Mouse (Mus musculus): Measurements from ENCODE around the gene Gusb. TPM values are rescaled to one million over a fixed set of nuclear protein-coding genes. Genes with fewer than 3 reads are reported as not detected.
A peak's percentile ranks its signal among the peaks of the same experiment; 100 is the strongest.

Gene Gusb
- polyA plus RNA-seq, 1 experiment from 2014 or later: 67.4 TPM

GRCm38 (mm10) chr5:129971491-129971890 lies 31.4 kb downstream of the Gusb start:
- Histone ChIP-seq H3K9ac (ENCODE audit: low read length) (no peak overlapping the region), H3K4me3 (ENCODE audit: low read length) (no peak overlapping the region), H3K27me3 (ENCODE audit: control insufficient read depth, insufficient read depth, low read depth, low read length) (no peaks in the 10 kb centered on the region), H3K9me3 (ENCODE audit: control insufficient read depth, low read length) (no peaks in the 10 kb centered on the region), H3K27ac (ENCODE audit: low read length) (no peak overlapping the region), H3K4me2 (ENCODE audit: low read depth, low read length) (no peak overlapping the region), H3K4me1 (replicated peaks; ENCODE audit: control insufficient read depth, insufficient read depth, low read length) (no peaks in the 10 kb centered on the region), H3K36me3 (ENCODE audit: control insufficient read depth, insufficient read depth, low read length) (no peaks in the 10 kb centered on the region)
- no peak for ATAC-seq (ENCODE audit: low read depth)
- WGBS: 79% methylated on average over 4 of the region's 4 CpGs

- Histone ChIP-seq H3K9me3 (ENCODE audit: control insufficient read depth, low read length) (no peaks in the 10 kb centered on the region), H3K4me2 (ENCODE audit: low read depth, low read length) (no peak overlapping the region), H3K4me3 (ENCODE audit: low read length) (no peak overlapping the region), H3K27me3 (ENCODE audit: control insufficient read depth, insufficient read depth, low read depth, low read length) (no peaks in the 10 kb centered on the region), H3K27ac (ENCODE audit: low read length) (no peak overlapping the region), H3K9ac (ENCODE audit: low read length) (no peak overlapping the region), H3K36me3 (ENCODE audit: control insufficient read depth, insufficient read depth, low read length) (no peaks in the 10 kb centered on the region), H3K4me1 (replicated peaks; ENCODE audit: control insufficient read depth, insufficient read depth, low read length) (no peaks in the 10 kb centered on the region)
- no peak for ATAC-seq (ENCODE audit: low read depth)
- 78% methylated on average over 7 of the region's 7 CpGs for WGBS
Observed at GRCm38 (mm10) chr5:129968417-129968816, 34.4 kb downstream of the Gusb start.

- Histone ChIP-seq H3K4me3 (ENCODE audit: low read length) (no peak overlapping the region), H3K36me3 (ENCODE audit: control insufficient read depth, insufficient read depth, low read length) (no peaks in the 10 kb centered on the region), H3K4me1 (replicated peaks; ENCODE audit: control insufficient read depth, insufficient read depth, low read length) (no peaks in the 10 kb centered on the region), H3K27me3 (ENCODE audit: control insufficient read depth, insufficient read depth, low read depth, low read length) (no peaks in the 10 kb centered on the region), H3K4me2 (ENCODE audit: low read depth, low read length) (no peak overlapping the region), H3K27ac (ENCODE audit: low read length) (no peak overlapping the region), H3K9ac (ENCODE audit: low read length) (no peak overlapping the region), H3K9me3 (ENCODE audit: control insufficient read depth, low read length) (no peaks in the 10 kb centered on the region)
- 90% methylated on average over 3 of the region's 3 CpGs for WGBS
- ATAC-seq (ENCODE audit: low read depth): no peak
Observed at GRCm38 (mm10) chr5:129966448-129966847, 36.4 kb downstream of the Gusb start.

GRCm38 (mm10) chr5:129963224-129963623 lies 39.6 kb downstream of the Gusb start:
- no peak overlapping the region for H3K9ac ChIP-seq (ENCODE audit: low read length)
- ATAC-seq (ENCODE audit: low read depth): no peak
- H3K27ac ChIP-seq (ENCODE audit: low read length): no peak overlapping the region
- H3K4me3 ChIP-seq (ENCODE audit: low read length): no peak overlapping the region
- no peaks in the 10 kb centered on the region for H3K36me3 ChIP-seq (ENCODE audit: control insufficient read depth, insufficient read depth, low read length)
- WGBS: 54% methylated on average over 4 of the region's 4 CpGs
- no peaks in the 10 kb centered on the region for H3K27me3 ChIP-seq (ENCODE audit: control insufficient read depth, insufficient read depth, low read depth, low read length)
- H3K4me2 ChIP-seq (ENCODE audit: low read depth, low read length): no peak overlapping the region
- no peaks in the 10 kb centered on the region for H3K9me3 ChIP-seq (ENCODE audit: control insufficient read depth, low read length)
- no peaks in the 10 kb centered on the region for H3K4me1 ChIP-seq (replicated peaks; ENCODE audit: control insufficient read depth, insufficient read depth, low read length)

- Histone ChIP-seq H3K9me3 (ENCODE audit: control insufficient read depth, low read length) (no peaks in the 10 kb centered on the region), H3K4me2 (ENCODE audit: low read depth, low read length) (no peak overlapping the region), H3K27me3 (ENCODE audit: control insufficient read depth, insufficient read depth, low read depth, low read length) (no peaks in the 10 kb centered on the region), H3K9ac (ENCODE audit: low read length) (no peak overlapping the region), H3K4me3 (ENCODE audit: low read length) (no peak overlapping the region), H3K36me3 (ENCODE audit: control insufficient read depth, insufficient read depth, low read length) (no peaks in the 10 kb centered on the region), H3K4me1 (replicated peaks; ENCODE audit: control insufficient read depth, insufficient read depth, low read length) (no peaks in the 10 kb centered on the region), H3K27ac (ENCODE audit: low read length) (no peak overlapping the region)
- 76% methylated on average over 6 of the region's 6 CpGs for WGBS
- no peak for ATAC-seq (ENCODE audit: low read depth)
Observed at GRCm38 (mm10) chr5:129955792-129956191, 47.1 kb downstream of the Gusb start.

- H3K9ac ChIP-seq (ENCODE audit: low read length): no peak overlapping the region
- H3K4me1 ChIP-seq (replicated peaks; ENCODE audit: control insufficient read depth, insufficient read depth, low read length): no peaks in the 10 kb centered on the region
- no peaks in the 10 kb centered on the region for H3K36me3 ChIP-seq (ENCODE audit: control insufficient read depth, insufficient read depth, low read length)
- no peak overlapping the region for H3K27ac ChIP-seq (ENCODE audit: low read length)
- ATAC-seq (ENCODE audit: low read depth): no peak
- 85% methylated on average over 5 of the region's 5 CpGs for WGBS
- no peaks in the 10 kb centered on the region for H3K9me3 ChIP-seq (ENCODE audit: control insufficient read depth, low read length)
- no peak overlapping the region for H3K4me3 ChIP-seq (ENCODE audit: low read length)
- no peaks in the 10 kb centered on the region for H3K27me3 ChIP-seq (ENCODE audit: control insufficient read depth, insufficient read depth, low read depth, low read length)
- no peak overlapping the region for H3K4me2 ChIP-seq (ENCODE audit: low read depth, low read length)
Observed at GRCm38 (mm10) chr5:129954473-129955254, 48.2 kb downstream of the Gusb start.

- Histone ChIP-seq H3K27ac (ENCODE audit: low read length) (no peak overlapping the region), H3K9ac (ENCODE audit: low read length) (no peak overlapping the region), H3K27me3 (ENCODE audit: control insufficient read depth, insufficient read depth, low read depth, low read length) (no peaks in the 10 kb centered on the region), H3K36me3 (ENCODE audit: control insufficient read depth, insufficient read depth, low read length) (no peaks in the 10 kb centered on the region), H3K9me3 (ENCODE audit: control insufficient read depth, low read length) (no peaks in the 10 kb centered on the region), H3K4me3 (ENCODE audit: low read length) (no peak overlapping the region), H3K4me1 (replicated peaks; ENCODE audit: control insufficient read depth, insufficient read depth, low read length) (no peaks in the 10 kb centered on the region), H3K4me2 (ENCODE audit: low read depth, low read length) (no peak overlapping the region)
- no peak for ATAC-seq (ENCODE audit: low read depth)
- 89% methylated on average over 4 of the region's 4 CpGs for WGBS
Observed at GRCm38 (mm10) chr5:129952143-129952542, 50.7 kb downstream of the Gusb start.

- H3K9ac ChIP-seq (ENCODE audit: low read length): no peak overlapping the region
- H3K9me3 ChIP-seq (ENCODE audit: control insufficient read depth, low read length): no peaks in the 10 kb centered on the region
- WGBS: 75% methylated on average over 2 of the region's 2 CpGs
- no peak overlapping the region for H3K4me3 ChIP-seq (ENCODE audit: low read length)
- ATAC-seq (ENCODE audit: low read depth): no peak
- no peak overlapping the region for H3K4me2 ChIP-seq (ENCODE audit: low read depth, low read length)
- H3K36me3 ChIP-seq (ENCODE audit: control insufficient read depth, insufficient read depth, low read length): peaks cover 5% of the 10 kb centered on the region; the same call in 1 of the 2 replicates
- peaks cover 6% of the 10 kb centered on the region for H3K4me1 ChIP-seq (replicated peaks; ENCODE audit: control insufficient read depth, insufficient read depth, low read length)
- H3K27me3 ChIP-seq (ENCODE audit: control insufficient read depth, insufficient read depth, low read depth, low read length): no peaks in the 10 kb centered on the region
- H3K27ac ChIP-seq (ENCODE audit: low read length): no peak overlapping the region
Observed at GRCm38 (mm10) chr5:129947528-129948033, 55.3 kb downstream of the Gusb start.

- Histone ChIP-seq H3K4me1 (replicated peaks; ENCODE audit: control insufficient read depth, insufficient read depth, low read length) (peaks cover 9% of the 10 kb centered on the region), H3K4me3 (ENCODE audit: low read length) (no peak overlapping the region), H3K27me3 (ENCODE audit: control insufficient read depth, insufficient read depth, low read depth, low read length) (no peaks in the 10 kb centered on the region), H3K36me3 (ENCODE audit: control insufficient read depth, insufficient read depth, low read length) (peaks cover 5% of the 10 kb centered on the region; the same call in 1 of the 2 replicates), H3K4me2 (ENCODE audit: low read depth, low read length) (peak overlapping the region; percentile 6; the same call in 1 of the 2 replicates), H3K9ac (ENCODE audit: low read length) (no peak overlapping the region), H3K9me3 (ENCODE audit: control insufficient read depth, low read length) (no peaks in the 10 kb centered on the region), H3K27ac (ENCODE audit: low read length) (no peak overlapping the region)
- 38% methylated on average over 1 of the region's 1 CpGs for WGBS
- ATAC-seq (ENCODE audit: low read depth): no peak
Observed at GRCm38 (mm10) chr5:129943402-129943801, 59.4 kb downstream of the Gusb start.

Data from lung, embryonic 16.5 days (tissue).